Mouse (Mus musculus): ENCODE data around the gene Gatd1. TPM values are rescaled to one million over a fixed set of nuclear protein-coding genes. Genes with fewer than 3 reads are reported as not detected.

Gatd1 gene
- 10 to 100 TPM; 20.7 to 21.1 TPM for total RNA-seq (2023)

DNA sequence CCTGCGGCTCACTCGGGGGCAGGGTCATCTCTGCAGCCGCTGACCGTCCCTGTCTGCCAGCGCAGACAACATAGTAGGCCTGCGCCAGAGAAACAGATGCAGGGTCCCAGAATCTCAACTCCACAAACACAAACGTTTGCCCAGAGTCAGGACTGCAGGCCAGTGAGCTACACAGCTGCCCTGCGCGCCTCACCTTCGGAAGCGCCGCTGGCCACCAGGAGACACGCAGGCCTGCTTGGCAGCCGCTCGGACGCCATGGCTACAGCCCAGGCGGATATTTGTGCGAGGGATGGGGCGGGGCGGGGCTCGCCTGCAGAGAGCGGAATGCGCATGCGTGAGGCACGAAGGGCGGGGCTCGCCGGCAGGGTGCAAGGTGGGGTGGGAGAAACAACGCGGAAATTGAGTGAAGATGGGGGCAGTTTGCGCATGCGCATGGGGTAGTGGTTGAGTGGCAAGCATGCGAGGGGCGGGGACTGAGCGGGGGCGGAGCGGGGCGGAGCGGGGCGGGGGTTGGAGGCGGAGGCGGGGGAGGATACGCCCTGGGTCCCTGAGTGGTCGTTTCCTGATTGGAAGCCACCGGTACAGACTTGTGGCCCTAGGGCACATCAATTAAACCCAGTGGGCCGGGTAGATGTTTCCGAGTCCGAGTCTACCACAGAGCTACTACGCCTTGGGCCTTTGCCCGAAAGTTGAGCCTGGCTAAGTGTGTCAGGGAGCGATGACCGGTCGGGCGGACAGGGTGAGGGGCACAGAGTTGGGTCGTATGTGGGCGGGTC is at the start of gene Gatd1:
Gatd1 (minus strand) TSS at position 328 of the 776 bp plus-strand sequence.

GRCm38 (mm10) chr7:141460391-141461113 is 46.6 kb upstream of the Gatd1 start, which contains the start of gene Cracr2b:
TSS of gene Cracr2b (plus strand) at chr7:141461094.

DNA sequence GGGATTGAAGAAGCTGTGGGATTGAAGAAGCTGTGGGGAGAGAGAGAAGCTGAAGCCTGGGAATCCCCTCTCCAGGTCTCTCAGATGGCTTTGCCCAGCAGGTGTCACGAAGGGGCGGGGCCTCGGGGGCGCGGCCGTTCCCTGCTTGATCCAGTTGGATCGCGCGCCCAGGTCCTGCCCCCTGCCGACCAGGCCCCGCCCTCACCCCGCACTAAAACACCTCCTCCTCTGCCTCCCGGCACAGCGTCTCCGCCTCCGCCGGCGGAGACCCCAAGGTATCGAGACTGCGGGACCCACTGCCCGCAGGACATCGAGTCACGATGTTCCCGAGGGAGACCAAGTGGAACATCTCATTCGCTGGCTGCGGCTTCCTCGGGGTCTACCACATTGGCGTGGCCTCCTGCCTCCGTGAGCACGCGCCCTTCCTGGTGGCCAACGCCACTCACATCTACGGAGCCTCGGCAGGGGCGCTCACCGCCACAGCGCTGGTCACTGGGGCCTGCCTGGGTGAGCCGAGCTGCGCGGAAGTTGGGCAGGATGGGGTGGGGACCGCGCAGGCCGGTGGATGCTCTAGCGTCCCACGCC is 41.1 kb upstream of the Gatd1 start, which contains the start of gene Pnpla2:
Pnpla2 (plus strand) TSS at position 232 of the 585 bp plus-strand sequence.

DNA sequence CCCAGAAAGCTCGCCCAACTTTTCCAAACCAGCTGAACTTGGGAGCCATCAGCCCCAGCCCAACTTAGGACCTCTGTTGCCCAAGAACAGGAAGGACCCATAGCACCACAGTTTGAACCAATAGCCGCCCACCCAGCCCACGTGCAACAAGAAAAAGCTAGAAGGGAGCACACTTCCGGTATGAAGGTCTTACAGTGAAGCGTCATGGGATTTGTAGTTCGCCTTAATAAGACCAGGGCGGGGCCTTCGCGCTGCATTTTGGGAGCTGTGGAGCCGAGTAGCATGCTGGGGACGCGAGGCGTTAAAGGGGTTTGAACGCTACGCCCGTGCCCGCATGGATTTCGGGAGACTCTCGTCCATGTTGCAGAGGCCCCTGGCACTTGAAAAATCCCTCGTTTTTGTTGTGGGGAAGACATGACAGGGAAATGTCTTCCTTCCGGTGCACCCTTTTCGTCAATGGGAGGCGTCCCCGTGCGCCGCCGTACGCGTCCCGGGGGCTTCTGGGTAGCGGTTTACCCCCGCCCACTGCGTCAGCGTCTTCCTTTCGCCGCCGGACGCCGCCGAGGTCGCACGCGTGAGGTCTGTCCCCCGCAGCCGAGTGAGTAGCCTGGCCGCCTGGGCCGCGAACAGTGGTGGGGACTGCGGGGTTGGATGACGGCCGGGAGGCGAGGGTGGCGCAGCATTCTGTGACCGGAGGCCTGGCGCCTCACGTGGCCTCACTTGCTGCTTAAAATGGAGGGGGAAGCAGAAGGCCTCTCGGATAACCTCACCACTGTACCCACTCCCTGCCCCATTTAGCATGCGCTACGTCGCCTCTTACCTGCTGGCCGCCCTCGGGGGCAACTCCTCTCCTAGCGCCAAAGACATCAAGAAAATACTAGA is 33.4 kb upstream of the Gatd1 start, which contains the start of gene Rplp2:
Rplp2 (plus strand) TSS at position 261 of the 882 bp plus-strand sequence.

GRCm38 (mm10) chr7:141443828-141444237 is 29.9 kb upstream of the Gatd1 start, which contains the start of gene Pidd1:
TSS of gene Pidd1 (minus strand) at chr7:141444025.

GRCm38 (mm10) chr7:141437178-141438120 is 23.5 kb upstream of the Gatd1 start, which contains the start of gene Slc25a22:
TSS of gene Slc25a22 (minus strand) at chr7:141437892.

GRCm38 (mm10) chr7:141429310-141429709 is 15.4 kb upstream of the Gatd1 start, which contains the start of gene Cend1:
TSS of gene Cend1 (minus strand) at chr7:141429491.

GRCm38 (mm10) chr7:141391625-141392551 is 22.0 kb downstream of the Gatd1 start, which contains the start of gene Taldo1:
TSS of gene Taldo1 (plus strand) at chr7:141392199.

Other genes starting within 250 kb of the Gatd1 start
- 10 to 100 TPM; 83.3 to 88.8 TPM for gene Rnh1, start 241.3 kb downstream of the Gatd1 start, total RNA-seq (2023)
- 10 to 100 TPM; 25.7 to 32.3 TPM for gene Hras, start 220.1 kb downstream of the Gatd1 start, total RNA-seq (2023)
- 1 to 10 TPM; 3.9 to 6.0 TPM for gene Lrrc56, start 220.0 kb downstream of the Gatd1 start, total RNA-seq (2023)
- not detected for gene Lmntd2, start 200.1 kb downstream of the Gatd1 start, total RNA-seq (2023)
- gene Rassf7, start 198.3 kb downstream of the Gatd1 start, total RNA-seq (2023): 1 to 10 TPM; 4.7 to 7.6 TPM
- 10 to 100 TPM; 70.9 to 73.3 TPM for gene Phrf1, start 185.4 kb downstream of the Gatd1 start, total RNA-seq (2023)
- gene Irf7, start 147.7 kb downstream of the Gatd1 start, total RNA-seq (2023): 10 to 100 TPM; 36.2 to 42.0 TPM
- gene Cdhr5, start 137.3 kb downstream of the Gatd1 start, total RNA-seq (2023): not detected
- gene Sct, start 135.0 kb downstream of the Gatd1 start, total RNA-seq (2023): not detected
- not detected for gene Drd4, start 122.1 kb downstream of the Gatd1 start, total RNA-seq (2023)
- gene Deaf1, start 86.4 kb downstream of the Gatd1 start, total RNA-seq (2023): 10 to 100 TPM; 24.3 to 35.7 TPM
- gene Tmem80, start 86.4 kb downstream of the Gatd1 start, total RNA-seq (2023): 10 to 100 TPM in 1 of 2 experiments, 1 to 10 TPM in 1; 8.5 to 11.1 TPM
- gene Eps8l2, start 75.3 kb downstream of the Gatd1 start, total RNA-seq (2023): under 1 TPM; 0.26 to 0.60 TPM
- 100 to 1,000 TPM; 644 to 676 TPM for gene Taldo1, start 21.9 kb downstream of the Gatd1 start, total RNA-seq (2023)
- not detected for gene Cend1, start 15.4 kb upstream of the Gatd1 start, total RNA-seq (2023)
- 10 to 100 TPM; 13.1 to 17.9 TPM for gene Slc25a22, start 23.8 kb upstream of the Gatd1 start, total RNA-seq (2023)
- gene Pidd1, start 29.9 kb upstream of the Gatd1 start, total RNA-seq (2023): 10 to 100 TPM; 14.4 to 16.1 TPM
- 100 to 1,000 TPM; 767 to 918 TPM for gene Rplp2, start 33.2 kb upstream of the Gatd1 start, total RNA-seq (2023)
- 10 to 100 TPM; 73.0 to 87.7 TPM for gene Pnpla2, start 41.1 kb upstream of the Gatd1 start, total RNA-seq (2023)
- 1 to 10 TPM; 3.7 to 8.1 TPM for gene Cracr2b, start 47.0 kb upstream of the Gatd1 start, total RNA-seq (2023)
- gene Cd151, start 53.3 kb upstream of the Gatd1 start, total RNA-seq (2023): 10 to 100 TPM; 11.9 to 15.1 TPM
- gene Polr2l, start 61.0 kb upstream of the Gatd1 start, total RNA-seq (2023): 10 to 100 TPM; 12.5 to 14.0 TPM
- gene Tspan4, start 61.1 kb upstream of the Gatd1 start, total RNA-seq (2023): 1 to 10 TPM; 3.2 TPM
- 10 to 100 TPM; 20.7 to 21.3 TPM for gene Chid1, start 125.7 kb upstream of the Gatd1 start, total RNA-seq (2023)
- 10 to 100 TPM; 95.5 to 97.7 TPM for gene Ap2a2, start 148.0 kb upstream of the Gatd1 start, total RNA-seq (2023)
- under 1 TPM; 0.38 to 0.42 TPM for gene Muc6, start 241.2 kb upstream of the Gatd1 start, total RNA-seq (2023)

Data from neutrophil, adult 83 days (primary cell).